ENCODE assay signal across 24 mouse cellular contexts in genomic region chr8:84907037-84907436, GRCm38 (mm10). TPM values are rescaled to one million over a fixed set of nuclear protein-coding genes. Genes with fewer than 3 reads are reported as not detected.
DNase-seq lines count a peak whose midpoint lies in the region; ATAC-seq and TF ChIP-seq lines count a peak whose summit lies in the region.
"Had no signal": no experiment of that assay in that cellular context is flagged by ENCODE, and none has a peak within 500 bp of the region (broad histone marks: within the 10 kb centered on the region; RNA-seq: fewer than 3 reads in every experiment).

No protein-coding gene starts in this region.

- no peak overlapping the region for H3K4me2 ChIP-seq in liver, embryonic 13.5 days
- peak overlapping the region; percentile 88; the same call in 1 of the 2 replicates for H3K4me2 ChIP-seq in liver, embryonic 15.5 days
- H3K4me2 ChIP-seq: embryonic facial prominence, embryonic 12.5 days; forebrain, embryonic 13.5 days; forebrain, embryonic 15.5 days had no signal

- peaks cover 5% of the 10 kb centered on the region for H3K27me3 ChIP-seq in erythroblast, embryonic 14.5 days (ENCODE audit: control insufficient read depth)
- peaks cover 18% of the 10 kb centered on the region for H3K27me3 ChIP-seq in liver, embryonic 13.5 days
- peaks cover 12% of the 10 kb centered on the region for H3K27me3 ChIP-seq in liver, embryonic 15.5 days

- in situ Hi-C loops in ES-E14 (cut with MboI; ENCODE audit: low sequenced_read_pairs in 2 of 2, unreplicated experiment in 2 of 2) = no loop called here

- no peak for ATAC-seq in erythroblast, adult 5-6 weeks (replicated peaks; ENCODE audit: low FRiP score, poor library complexity, severe bottlenecking)
- ATAC-seq in liver, embryonic 13.5 days (ENCODE audit: low read depth) = no peak
- no peak for ATAC-seq in liver, embryonic 15.5 days (ENCODE audit: insufficient read depth)
- ATAC-seq: CD4-positive, CD25-positive, alpha-beta regulatory T cell, adult 4 months; forebrain, embryonic 13.5 days; forebrain, embryonic 15.5 days; forebrain, postnatal 0 days had no signal

- H3K4me3 ChIP-seq in erythroblast, embryonic 14.5 days (replicated peaks) = peak overlapping the region; percentile 20
- H3K4me3 ChIP-seq in liver, embryonic 13.5 days (replicated peaks) = no peak overlapping the region
- H3K4me3 ChIP-seq in ES-E14 (ENCODE audit: insufficient read depth in 1 of 2, low read depth in 1 of 2, low read length in 2 of 2, poor library complexity in 1 of 2, severe bottlenecking in 1 of 2) = no peak overlapping the region
- no peak overlapping the region for H3K4me3 ChIP-seq in liver, embryonic 15.5 days (replicated peaks)
- H3K4me3 ChIP-seq: embryonic facial prominence, embryonic 10.5 days; embryonic facial prominence, embryonic 12.5 days; forebrain, embryonic 13.5 days; forebrain, embryonic 15.5 days had no signal

- peaks cover 70% of the 10 kb centered on the region for H3K4me1 ChIP-seq in erythroblast, embryonic 14.5 days (ENCODE audit: control insufficient read depth)
- peaks cover 66% of the 10 kb centered on the region for H3K4me1 ChIP-seq in liver, embryonic 13.5 days (replicated peaks)
- peaks cover 0 to 9% of the 10 kb centered on the region in 2 experiments; a peak in 2 of 4 replicates for H3K4me1 ChIP-seq in ES-E14 (ENCODE audit: control insufficient read depth in 2 of 2, insufficient read depth in 2 of 2, low read length in 2 of 2, poor library complexity in 1 of 2)
- H3K4me1 ChIP-seq in liver, embryonic 15.5 days (replicated peaks) = peaks cover 67% of the 10 kb centered on the region

- peak; percentile 19 for DNase-seq in liver, embryonic 13.5 days
- DNase-seq in liver (no peak), ES-E14 (ENCODE audit: low read depth, low spot score) (no peak), MN1 (ENCODE audit: low spot score) (no peak)
- DNase-seq in retina, postnatal 1 day = no peak
- DNase-seq: adrenal gland, adult 2 months; adrenal gland, postnatal 10 days; adrenal gland, postnatal 25 days; B cell, adult 2 months; cerebellum, adult 11-12 months; cerebellum, adult 2 months; cerebellum, adult 9-10 months; cerebellum, postnatal 10 days; cerebellum, postnatal 25 days; forebrain, postnatal 0 days had no signal

- peak overlapping the region; percentile 84 for H3K27ac ChIP-seq in liver, embryonic 13.5 days
- no peak overlapping the region for H3K27ac ChIP-seq in ES-E14 (ENCODE audit: insufficient read depth, low read depth, low read length, poor library complexity, severe bottlenecking)
- H3K27ac ChIP-seq in liver, embryonic 15.5 days (replicated peaks) = peak overlapping the region; percentile 88
- H3K27ac ChIP-seq: embryonic facial prominence, embryonic 10.5 days; embryonic facial prominence, embryonic 12.5 days; forebrain, embryonic 13.5 days; forebrain, embryonic 15.5 days had no signal

- no peaks in the 10 kb centered on the region for H3K9me3 ChIP-seq in erythroblast, embryonic 14.5 days (ENCODE audit: control insufficient read depth, low read length)
- H3K9me3 ChIP-seq in liver, embryonic 13.5 days (replicated peaks) = no peaks in the 10 kb centered on the region
- no peaks in the 10 kb centered on the region for H3K9me3 ChIP-seq in ES-E14 (ENCODE audit: control insufficient read depth, insufficient read depth, low read depth, low read length)
- H3K9me3 ChIP-seq in liver, embryonic 15.5 days (replicated peaks) = no peaks in the 10 kb centered on the region
- H3K9me3 ChIP-seq: embryonic facial prominence, embryonic 10.5 days; embryonic facial prominence, embryonic 12.5 days; forebrain, embryonic 13.5 days; forebrain, embryonic 15.5 days had no signal

- H3K36me3 ChIP-seq in erythroblast, embryonic 14.5 days (ENCODE audit: control insufficient read depth) = peaks cover 84% of the 10 kb centered on the region
- peaks cover 58% of the 10 kb centered on the region for H3K36me3 ChIP-seq in liver, embryonic 13.5 days
- peaks cover 9% of the 10 kb centered on the region for H3K36me3 ChIP-seq in ES-E14 (ENCODE audit: control insufficient read depth, insufficient read depth, low read length, poor library complexity, severe bottlenecking)
- peaks cover 56% of the 10 kb centered on the region for H3K36me3 ChIP-seq in liver, embryonic 15.5 days (replicated peaks)
- H3K36me3 ChIP-seq: embryonic facial prominence, embryonic 12.5 days had no signal

- 80% methylated on average over 9 of the region's 9 CpGs for WGBS in liver, embryonic 13.5 days (ENCODE audit: insufficient replicate concordance)
- 84% methylated on average over 9 of the region's 9 CpGs for WGBS in liver, embryonic 15.5 days (ENCODE audit: insufficient replicate concordance)

- H3K9ac ChIP-seq in liver, embryonic 13.5 days = no peak overlapping the region
- H3K9ac ChIP-seq in ES-E14 (ENCODE audit: insufficient read depth, low read depth, low read length, poor library complexity, severe bottlenecking) = 0 out of 2 replicates have a peak overlapping the region, but pooled peaks have one; percentile 7
- no peak overlapping the region for H3K9ac ChIP-seq in liver, embryonic 15.5 days
- H3K9ac ChIP-seq: embryonic facial prominence, embryonic 12.5 days; forebrain, embryonic 13.5 days; forebrain, embryonic 15.5 days; forebrain, postnatal 0 days had no signal

TF ChIP-seq in ES-E14, 5 proteins besides CTCF, POLR2A, EP300 and RAD21:
- TF ChIP-seq MAFK (IDR thresholded peaks at IDR 0.05; ENCODE audit: insufficient read depth, low read depth, low read length) (no peak), HCFC1 (IDR thresholded peaks at IDR 0.05; ENCODE audit: borderline replicate concordance, insufficient read depth, low read length) (no peak), ZC3H11A (IDR thresholded peaks at IDR 0.05; ENCODE audit: borderline replicate concordance, low read depth, low read length) (no peak), CHD2 (IDR thresholded peaks at IDR 0.05; ENCODE audit: low read depth, low read length) (no peak), ZNF384 (IDR thresholded peaks at IDR 0.05; ENCODE audit: low read depth, low read length) (no peak)
TF ChIP-seq in ES-E14: peak in this region for 0.

RNA-seq across cellular contexts. Expression of gene Dnase2a, which starts 1.3 kb away (rescaled TPM):
- polyA plus RNA-seq in erythroblast, embryonic 14.5 days (2012) = 4.8 and 7.7 TPM in 2 replicates
- total RNA-seq in erythroblast, adult 5-6 weeks (2015; ENCODE audit: low replicate concordance) = 31.9 and 44.9 TPM in 2 replicates
- 85.2 and 99.8 TPM in 2 replicates for total RNA-seq in erythroblast, adult 5-6 weeks (2017; ENCODE audit: low replicate concordance)
- 9.3 and 10.4 TPM in 2 replicates for polyA plus RNA-seq in liver, embryonic 13.5 days (2015; fragmentation: Nextera tagmentation; extraction: Ambion mirVana)
- 23.7 and 29.5 TPM in 2 replicates for total RNA-seq in ES-E14 (2012; rRNA removed)
- polyA plus RNA-seq in liver, embryonic 15.5 days (2015; fragmentation: Nextera tagmentation; extraction: Ambion mirVana) = 11.4 and 12.7 TPM in 2 replicates

RNA-seq across cellular contexts. Expression of gene Klf1, which starts 5.3 kb away (rescaled TPM):
- polyA plus RNA-seq in erythroblast, embryonic 14.5 days (2012) = 358 and 362 TPM in 2 replicates
- 58.9 and 59.8 TPM in 2 replicates for total RNA-seq in erythroblast, adult 5-6 weeks (2015; ENCODE audit: low replicate concordance)
- 85.0 and 116 TPM in 2 replicates for total RNA-seq in erythroblast, adult 5-6 weeks (2017; ENCODE audit: low replicate concordance)
- polyA plus RNA-seq in liver, embryonic 13.5 days (2015; fragmentation: Nextera tagmentation; extraction: Ambion mirVana) = 469 and 494 TPM in 2 replicates
- total RNA-seq in ES-E14 (2012; rRNA removed) = 0.31 and 0.53 TPM in 2 replicates
- polyA plus RNA-seq in liver, embryonic 15.5 days (2015; fragmentation: Nextera tagmentation; extraction: Ambion mirVana) = 443 and 534 TPM in 2 replicates
- total RNA-seq: forebrain, postnatal 0 days had no signal

RNA-seq across cellular contexts. Expression of gene Gcdh, which starts 13.3 kb away (rescaled TPM):
- 15.0 and 18.3 TPM in 2 replicates for polyA plus RNA-seq in erythroblast, embryonic 14.5 days (2012)
- total RNA-seq in erythroblast, adult 5-6 weeks (2015; ENCODE audit: low replicate concordance) = 7.9 and 14.6 TPM in 2 replicates
- 13.4 and 17.6 TPM in 2 replicates for total RNA-seq in erythroblast, adult 5-6 weeks (2017; ENCODE audit: low replicate concordance)
- 44.7 and 48.6 TPM in 2 replicates for polyA plus RNA-seq in liver, embryonic 13.5 days (2015; fragmentation: Nextera tagmentation; extraction: Ambion mirVana)
- 36.3 and 57.2 TPM in 2 replicates for total RNA-seq in ES-E14 (2012; rRNA removed)
- 55.1 and 67.9 TPM in 2 replicates for polyA plus RNA-seq in liver, embryonic 15.5 days (2015; fragmentation: Nextera tagmentation; extraction: Ambion mirVana)

RNA-seq across cellular contexts. Expression of gene Mast1, which starts 30.1 kb away (rescaled TPM):
- 0.01 and 0.08 TPM in 2 replicates for polyA plus RNA-seq in erythroblast, embryonic 14.5 days (2012)
- not detected in 2 replicates for total RNA-seq in erythroblast, adult 5-6 weeks (2015; ENCODE audit: low replicate concordance)
- total RNA-seq in erythroblast, adult 5-6 weeks (2017; ENCODE audit: low replicate concordance) = 0.28 TPM in 1 of 2 replicates, not detected in the other
- polyA plus RNA-seq in liver, embryonic 13.5 days (2015; fragmentation: Nextera tagmentation; extraction: Ambion mirVana) = 0.12 and 0.13 TPM in 2 replicates
- total RNA-seq in ES-E14 (2012; rRNA removed) = 1.4 and 2.5 TPM in 2 replicates
- polyA plus RNA-seq in liver, embryonic 15.5 days (2015; fragmentation: Nextera tagmentation; extraction: Ambion mirVana) = 0.06 and 0.23 TPM in 2 replicates

RNA-seq across cellular contexts. Expression of gene Syce2, which starts 35.1 kb away (rescaled TPM):
- 15.0 TPM in 2 replicates for polyA plus RNA-seq in erythroblast, embryonic 14.5 days (2012)
- 54.3 and 54.8 TPM in 2 replicates for total RNA-seq in erythroblast, adult 5-6 weeks (2015; ENCODE audit: low replicate concordance)
- total RNA-seq in erythroblast, adult 5-6 weeks (2017; ENCODE audit: low replicate concordance) = 10.6 and 24.4 TPM in 2 replicates
- 84.1 and 90.4 TPM in 2 replicates for polyA plus RNA-seq in liver, embryonic 13.5 days (2015; fragmentation: Nextera tagmentation; extraction: Ambion mirVana)
- 34.7 and 42.3 TPM in 2 replicates for total RNA-seq in ES-E14 (2012; rRNA removed)
- polyA plus RNA-seq in liver, embryonic 15.5 days (2015; fragmentation: Nextera tagmentation; extraction: Ambion mirVana) = 50.1 and 55.0 TPM in 2 replicates
- total RNA-seq: CH12.LX had no signal
